Mouse (Mus musculus): ENCODE measurements at regions not wholly inside any gene's neighbourhood (a gene's known extent, or its start where the extent isn't known, plus 50 kb on each side); places are given as distances from the start of the nearest gene placed in this dataset.

GRCm38 (mm10) chr16:60941767-60942166 lies 336.4 kb upstream of the Epha6 start:
- DNase-seq: peak; percentile 13 to 15

Measured in cerebellum, postnatal 10 days (tissue).